Mouse (Mus musculus) CD8-positive naive resting alpha-beta T cell, adult 57 days (primary cell): ENCODE measurements around the gene 1700066M21Rik. TPM values are rescaled to one million over a fixed set of nuclear protein-coding genes. Genes with fewer than 3 reads are reported as not detected.

Experiments used
- total RNA-seq: library from RNA; stranded (reverse); gene quantifications from one replicate; pipeline ENCODE4 v1.2.4, GENCODE M21; 2023

1700066M21Rik gene
- total RNA-seq, result 2.1 TPM

DNA sequence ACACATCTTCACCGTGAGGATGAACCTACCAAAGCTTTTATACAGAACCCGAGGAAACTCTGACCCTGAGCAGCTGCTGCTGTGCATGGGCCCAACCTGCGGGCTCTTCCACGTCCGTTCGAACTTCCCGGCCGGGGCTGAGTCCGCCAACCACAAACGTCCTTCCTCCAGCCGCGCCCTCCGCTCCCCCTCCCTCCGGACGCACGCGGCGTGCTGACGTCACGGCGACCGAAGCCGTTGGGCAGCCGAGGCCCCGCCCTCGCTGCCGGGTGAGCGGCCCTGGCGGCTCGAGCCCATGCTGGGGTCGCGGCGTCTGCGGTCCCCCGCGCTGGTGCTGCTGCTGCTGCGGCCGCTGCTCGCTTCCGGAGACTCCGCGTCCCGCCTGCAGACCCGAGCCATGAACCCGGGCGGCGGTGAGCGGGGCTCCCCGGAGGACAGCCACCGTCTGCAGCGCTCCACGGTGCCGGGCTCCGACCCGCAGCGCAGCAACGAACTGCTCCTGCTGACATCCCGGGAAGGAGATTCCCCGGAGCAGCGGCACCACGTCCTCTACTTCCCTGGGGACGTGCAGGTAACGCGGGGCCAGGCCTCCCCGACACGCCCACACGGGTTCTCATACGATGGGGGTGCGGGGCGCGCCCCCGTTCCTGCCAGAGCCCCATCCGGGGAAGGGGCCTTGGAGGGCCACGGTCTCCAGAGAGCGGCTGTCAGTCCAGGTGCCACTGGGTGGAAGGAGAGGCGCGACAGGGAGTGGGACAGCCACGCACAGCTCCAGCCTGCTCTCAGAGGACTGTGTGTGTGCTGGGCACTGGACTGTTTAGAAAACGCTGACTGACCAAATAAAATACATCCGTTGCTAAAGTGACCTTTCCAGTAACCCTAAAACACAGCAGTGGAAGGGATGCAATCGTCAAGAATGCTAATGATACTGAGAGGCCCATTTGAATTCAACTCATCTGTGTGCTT is at the start of gene 1700066M21Rik:
1700066M21Rik (plus strand) TSS at position 245 of the 966 bp plus-strand sequence.

DNA sequence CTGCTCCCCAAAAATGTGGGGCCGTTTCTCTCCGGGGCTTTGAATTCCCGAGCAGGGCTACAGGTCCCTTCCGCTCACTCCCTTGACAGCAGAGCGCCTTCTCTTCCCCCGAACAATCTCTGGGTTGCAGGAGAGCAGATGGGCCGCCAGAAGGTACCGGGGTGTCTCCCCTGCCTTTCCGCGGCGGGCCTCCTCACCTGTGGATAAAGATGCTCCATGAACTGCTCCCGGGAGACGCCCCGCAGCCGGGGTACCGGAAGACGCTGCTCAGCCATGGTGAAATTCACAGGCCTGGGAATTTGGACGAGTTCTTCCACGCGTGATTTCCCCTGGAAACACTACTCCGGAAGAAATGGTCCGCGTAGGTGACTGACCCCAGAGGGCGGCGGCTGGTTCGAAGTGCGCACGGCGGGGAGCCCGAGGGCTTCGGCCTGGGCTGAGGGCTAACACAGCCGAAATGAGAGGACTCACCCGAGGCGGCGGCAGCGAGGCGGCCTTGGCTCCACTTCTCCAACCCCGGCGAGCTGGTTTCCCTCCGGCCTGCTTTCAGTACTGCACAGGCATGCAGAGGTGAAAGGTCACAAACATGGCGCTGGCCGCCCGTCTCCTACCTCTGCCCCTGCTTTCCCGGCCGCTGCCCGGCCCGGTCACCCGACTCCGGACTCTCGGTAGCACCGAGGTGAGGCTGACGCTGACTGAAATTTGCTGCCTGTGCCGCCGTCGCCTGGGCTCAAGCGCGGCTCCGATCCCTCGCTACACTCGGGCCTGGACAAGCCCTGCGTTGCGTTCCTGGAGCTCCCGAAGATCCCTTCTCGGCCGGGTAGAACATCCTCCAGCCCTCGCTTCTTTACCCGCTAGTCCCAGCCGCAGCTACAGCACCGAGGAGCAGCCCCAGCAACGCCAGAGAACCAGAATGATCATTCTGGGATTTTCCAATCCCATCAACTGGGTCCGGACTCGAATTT is 29.0 kb downstream of the 1700066M21Rik start, which contains the start of the genes Maip1 and Tyw5:
Maip1 (plus strand) TSS at position 142 of the 965 bp plus-strand sequence.
Tyw5 (minus strand) TSS at position 915 of the 965 bp plus-strand sequence.

Other genes starting within 250 kb of the 1700066M21Rik start
- 13.9 TPM for gene Maip1, start 28.7 kb downstream of the 1700066M21Rik start, total RNA-seq
- 23.1 TPM for gene Tyw5, start 29.5 kb downstream of the 1700066M21Rik start, total RNA-seq